Comparison of ENCODE assay signal across 16 mouse cellular contexts in genomic region chr5:146893478-146894182, GRCm38 (mm10). TPM values are rescaled to one million over a fixed set of nuclear protein-coding genes. Genes with fewer than 3 reads are reported as not detected.
DNase-seq lines count a peak whose midpoint lies in the region; ATAC-seq and TF ChIP-seq lines count a peak whose summit lies in the region.
"Had no signal": no experiment of that assay in that cellular context is flagged by ENCODE, and none has a peak within 500 bp of the region (broad histone marks: within the 10 kb centered on the region; RNA-seq: fewer than 3 reads in every experiment).

No protein-coding gene starts in this region.

- no peaks in the 10 kb centered on the region for H3K27me3 ChIP-seq in limb, embryonic 11.5 days (ENCODE audit: control insufficient read depth, insufficient read depth, low read length)
- H3K27me3 ChIP-seq in limb, embryonic 10.5 days (ENCODE audit: low read depth, poor library complexity, severe bottlenecking): no peaks in the 10 kb centered on the region
- no peaks in the 10 kb centered on the region for H3K27me3 ChIP-seq in heart, embryonic 10.5 days (ENCODE audit: insufficient read depth, poor library complexity, severe bottlenecking)
- H3K27me3 ChIP-seq: limb, embryonic 12.5 days; stomach, embryonic 15.5 days had no signal

- WGBS in limb, embryonic 11.5 days: 85% methylated on average over 11 of the region's 11 CpGs
- WGBS in limb, embryonic 10.5 days: 86% methylated on average over 11 of the region's 11 CpGs
- 83% methylated on average over 11 of the region's 11 CpGs for WGBS in heart, embryonic 10.5 days

- intact Hi-C loops in left cerebral cortex, postnatal 25 days (cut with DNase I): no loop called here

- no peak overlapping the region for H3K9ac ChIP-seq in limb, embryonic 11.5 days (ENCODE audit: low read length)
- H3K9ac ChIP-seq: limb, embryonic 12.5 days; stomach, embryonic 15.5 days had no signal

- H3K4me1 ChIP-seq in limb, embryonic 11.5 days (ENCODE audit: control insufficient read depth, insufficient read depth, low read length): no peaks in the 10 kb centered on the region
- peaks cover 3% of the 10 kb centered on the region; the same call in 1 of the 2 replicates for H3K4me1 ChIP-seq in limb, embryonic 10.5 days
- H3K4me1 ChIP-seq in bone marrow macrophage, adult 2 months (ENCODE audit: control insufficient read depth, insufficient read depth, low read length): peaks cover 8% of the 10 kb centered on the region; the same call in 1 of the 2 replicates
- no peaks in the 10 kb centered on the region; the same call in 1 of the 2 replicates for H3K4me1 ChIP-seq in heart, embryonic 10.5 days
- H3K4me1 ChIP-seq: limb, embryonic 12.5 days; stomach, embryonic 15.5 days had no signal

- DNase-seq in limb, embryonic 11.5 days (ENCODE audit: low spot score): peak; percentile 37
- no peak for DNase-seq in limb, embryonic 10.5 days (ENCODE audit: low spot score)
- peak; percentile 22 for DNase-seq in A20 (ENCODE audit: low read depth, low spot score)
- DNase-seq in B cell, adult 2 months: peak; percentile 44 to 45
- DNase-seq in yolk sac, embryonic 10.5 days (ENCODE audit: low spot score): no peak
- no peak for DNase-seq in heart, embryonic 10.5 days (ENCODE audit: low spot score)
- DNase-seq in left cerebral cortex, postnatal 25 days (ENCODE audit: low spot score in 2 of 2): no peak
- DNase-seq: cerebellum, adult 9-10 months; right cerebral cortex, postnatal 14 days had no signal

- no peak overlapping the region for H3K4me2 ChIP-seq in limb, embryonic 11.5 days (ENCODE audit: low read depth, severe bottlenecking)
- H3K4me2 ChIP-seq: limb, embryonic 12.5 days; stomach, embryonic 15.5 days had no signal

- H3K4me3 ChIP-seq in limb, embryonic 11.5 days (ENCODE audit: low read depth, low read length): no peak overlapping the region
- no peak overlapping the region for H3K4me3 ChIP-seq in limb, embryonic 10.5 days
- no peak overlapping the region for H3K4me3 ChIP-seq in bone marrow macrophage, adult 2 months (ENCODE audit: insufficient read depth, low read length)
- H3K4me3 ChIP-seq in heart, embryonic 10.5 days: no peak overlapping the region
- H3K4me3 ChIP-seq: embryonic facial prominence, embryonic 10.5 days; forebrain, embryonic 10.5 days; limb, embryonic 12.5 days; stomach, embryonic 15.5 days had no signal

- H3K27ac ChIP-seq in limb, embryonic 11.5 days (replicated peaks; ENCODE audit: low read depth, low read length): no peak overlapping the region
- H3K27ac ChIP-seq in limb, embryonic 10.5 days: no peak overlapping the region
- no peak overlapping the region for H3K27ac ChIP-seq in bone marrow macrophage, adult 2 months (ENCODE audit: insufficient read depth, low read depth, low read length)
- no peak overlapping the region for H3K27ac ChIP-seq in heart, embryonic 10.5 days
- H3K27ac ChIP-seq: embryonic facial prominence, embryonic 10.5 days; forebrain, embryonic 10.5 days; limb, embryonic 12.5 days; macrophage; stomach, embryonic 15.5 days had no signal

- TF ChIP-seq CTCF in bone marrow macrophage, adult 2 months (IDR thresholded peaks at IDR 0.05; ENCODE audit: low read depth, low read length): peak; percentile 67

- H3K9me3 ChIP-seq in limb, embryonic 11.5 days (ENCODE audit: control insufficient read depth, low read length): no peaks in the 10 kb centered on the region
- H3K9me3 ChIP-seq in limb, embryonic 10.5 days (replicated peaks): no peaks in the 10 kb centered on the region
- no peaks in the 10 kb centered on the region for H3K9me3 ChIP-seq in heart, embryonic 10.5 days
- H3K9me3 ChIP-seq: embryonic facial prominence, embryonic 10.5 days; forebrain, embryonic 10.5 days; limb, embryonic 12.5 days; stomach, embryonic 15.5 days had no signal

- no peak for ATAC-seq in limb, embryonic 11.5 days (ENCODE audit: insufficient number of reproducible peaks, low FRiP score, low TSS enrichment, low read depth)
- ATAC-seq: inflammation-experienced regulatory T-cells, adult 6 months had no signal

- H3K36me3 ChIP-seq in limb, embryonic 11.5 days (ENCODE audit: control insufficient read depth, insufficient read depth, low read length): no peaks in the 10 kb centered on the region
- H3K36me3 ChIP-seq in limb, embryonic 10.5 days: no peaks in the 10 kb centered on the region
- no peaks in the 10 kb centered on the region for H3K36me3 ChIP-seq in heart, embryonic 10.5 days
- H3K36me3 ChIP-seq: embryonic facial prominence, embryonic 10.5 days; forebrain, embryonic 10.5 days; limb, embryonic 12.5 days; stomach, embryonic 15.5 days had no signal

- no peak for TF ChIP-seq POLR2A in bone marrow macrophage, adult 2 months (IDR thresholded peaks at IDR 0.05; ENCODE audit: borderline replicate concordance, low read depth, low read length)

RNA-seq across cellular contexts. Expression of gene Rasl11a, which starts 48.8 kb away (rescaled TPM):
- 23.5 and 23.9 TPM in 2 replicates for polyA plus RNA-seq in limb, embryonic 11.5 days (2014; fragmentation: Nextera tagmentation; extraction: Ambion mirVana)
- 30.9 and 40.1 TPM in 2 replicates for polyA plus RNA-seq in limb, embryonic 10.5 days (2016; fragmentation: Nextera tagmentation; extraction: Ambion mirVana)
- not detected in 2 replicates for polyA plus RNA-seq in bone marrow macrophage, adult 2 months (2012; ENCODE audit: insufficient read depth, insufficient read length, missing spikeins)
- polyA plus RNA-seq in heart, embryonic 10.5 days (2016; fragmentation: Nextera tagmentation; extraction: Ambion mirVana): 11.1 and 15.1 TPM in 2 replicates
- 10 to 100 TPM in 1 of 2 experiments, 1 to 10 TPM in 1; 7.1 to 11.2 TPM for total RNA-seq in left cerebral cortex, postnatal 25 days (2021)
- polyA plus RNA-seq: macrophage had no signal

RNA-seq across cellular contexts. Expression of gene Gtf3a, which starts 54.8 kb away (rescaled TPM):
- 121 and 122 TPM in 2 replicates for polyA plus RNA-seq in limb, embryonic 11.5 days (2014; fragmentation: Nextera tagmentation; extraction: Ambion mirVana)
- polyA plus RNA-seq in limb, embryonic 10.5 days (2016; fragmentation: Nextera tagmentation; extraction: Ambion mirVana): 141 and 159 TPM in 2 replicates
- 37.0 and 40.8 TPM in 2 replicates for polyA plus RNA-seq in bone marrow macrophage, adult 2 months (2012; ENCODE audit: insufficient read depth, insufficient read length, missing spikeins)
- polyA plus RNA-seq in heart, embryonic 10.5 days (2016; fragmentation: Nextera tagmentation; extraction: Ambion mirVana): 102 and 125 TPM in 2 replicates
- 10 to 100 TPM; 25.3 to 25.4 TPM for total RNA-seq in left cerebral cortex, postnatal 25 days (2021)

Comparison
In these comparisons a context has a peak if more than half of its experiments do, and no peak if none do; other contexts are left out.
1. DNase-seq: peak in limb, embryonic 11.5 days (single experiment), A20 (single experiment) and B cell, adult 2 months (2 of 2); none in limb, embryonic 10.5 days (single experiment), yolk sac, embryonic 10.5 days (single experiment), heart, embryonic 10.5 days (single experiment) and left cerebral cortex, postnatal 25 days (0 of 2).
2. RNA of gene Rasl11a, which starts 48.8 kb away (polyA plus RNA-seq): 30.9 to 40.1 TPM in limb, embryonic 10.5 days, 23.5 to 23.9 TPM in limb, embryonic 11.5 days and 11.1 to 15.1 TPM in heart, embryonic 10.5 days; not detected in bone marrow macrophage, adult 2 months; every median in the first group is over 10 times any median in the second.